Mouse (Mus musculus): ENCODE results near the gene Apoa1. TPM values are rescaled to one million over a fixed set of nuclear protein-coding genes. Genes with fewer than 3 reads are reported as not detected.

Gene Apoa1
- polyA plus RNA-seq, 1 experiment from 2014 or later, result 27,203 TPM

DNA sequence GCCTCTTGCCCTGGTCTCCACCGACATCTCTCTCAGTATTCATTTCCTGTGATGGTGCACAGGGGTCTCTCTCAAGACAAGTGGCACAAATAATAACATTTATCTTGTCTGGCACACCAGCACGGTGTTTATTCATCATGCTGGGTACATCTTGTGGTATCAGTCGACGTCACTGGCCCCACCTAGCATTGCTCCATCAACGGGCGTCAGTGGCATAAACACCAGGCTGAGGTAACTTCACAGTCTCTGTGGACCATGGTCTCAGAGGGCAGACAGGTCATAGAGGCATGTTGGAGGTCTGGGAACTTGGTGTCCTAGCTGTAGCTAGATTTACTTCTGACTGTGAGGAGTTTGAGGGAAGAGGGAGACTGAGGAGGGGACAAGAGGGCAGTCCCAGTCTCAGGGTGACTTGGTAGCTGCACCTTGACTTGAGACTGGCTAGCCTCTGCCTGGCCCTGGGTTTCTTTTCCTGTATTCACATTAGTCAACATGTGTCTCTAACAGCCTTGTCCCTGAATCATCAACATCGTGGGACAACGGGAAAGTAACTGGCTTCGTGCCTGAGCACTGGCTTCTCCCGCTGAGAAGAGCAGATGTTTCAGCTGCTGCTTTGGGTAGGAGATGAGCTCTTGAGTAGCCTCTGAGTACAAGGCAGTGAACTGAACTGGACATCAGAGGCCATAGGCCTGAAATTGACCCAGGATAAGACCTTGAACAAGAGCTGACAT is 28.4 kb downstream of the Apoa1 start:
- ATAC-seq (peak; percentile 91), DNase-seq (peak; percentile 82)
- no peak overlapping the region for H3K4me3 ChIP-seq (ENCODE audit: low read depth, low read length)
- H3K27ac ChIP-seq (ENCODE audit: low read depth), result peak overlapping the region; percentile 92
- H3K9ac ChIP-seq (replicated peaks), result no peak overlapping the region
- no peak overlapping the region for H3K4me2 ChIP-seq (ENCODE audit: low read depth, low read length)
- no peaks in the 10 kb centered on the region for H3K9me3 ChIP-seq (ENCODE audit: low read length)
- TF ChIP-seq EP300 (IDR thresholded peaks at IDR 0.05; ENCODE audit: low read depth), result peak; percentile 91
- no peak for TF ChIP-seq CTCF (IDR thresholded peaks at IDR 0.05; ENCODE audit: low read depth)
- peaks cover 23% of the 10 kb centered on the region for H3K4me1 ChIP-seq (ENCODE audit: insufficient read depth)
- WGBS (ENCODE audit: insufficient replicate concordance), result 56% methylated on average over 10 of the region's 10 CpGs
- no peaks in the 10 kb centered on the region for H3K36me3 ChIP-seq (replicated peaks; ENCODE audit: insufficient read depth, low read length)
- H3K27me3 ChIP-seq (ENCODE audit: insufficient read depth, low read length), result no peaks in the 10 kb centered on the region

DNA sequence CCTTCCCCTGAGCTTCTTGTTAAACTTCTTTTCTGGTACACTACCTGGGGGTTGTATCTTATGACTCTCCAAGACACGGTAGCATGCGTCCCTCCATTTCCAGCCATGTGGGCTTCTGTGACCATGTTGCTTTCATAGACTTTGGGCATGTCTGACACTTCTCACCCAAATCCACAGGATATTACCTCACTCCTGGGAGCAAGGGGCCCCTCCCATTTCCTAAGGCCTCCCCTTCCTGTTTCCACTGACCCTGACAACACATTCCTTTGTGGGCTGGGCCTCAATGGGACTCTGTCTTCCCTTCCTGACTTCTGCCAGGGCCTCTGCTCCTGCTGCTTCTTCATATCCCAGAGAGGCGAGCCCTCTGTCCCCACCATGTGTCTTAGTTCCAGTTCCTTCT is 29.2 kb downstream of the Apoa1 start:
- DNase-seq (peak; percentile 54), ATAC-seq (peak; percentile 9; the same call in 1 of the 2 replicates)
- H3K27ac ChIP-seq (ENCODE audit: low read depth), result peak overlapping the region; percentile 92
- no peak overlapping the region for H3K4me3 ChIP-seq (ENCODE audit: low read depth, low read length)
- no peaks in the 10 kb centered on the region for H3K9me3 ChIP-seq (ENCODE audit: low read length)
- 56% methylated on average over 3 of the region's 3 CpGs for WGBS (ENCODE audit: insufficient replicate concordance)
- no peak overlapping the region for H3K9ac ChIP-seq (replicated peaks)
- H3K27me3 ChIP-seq (ENCODE audit: insufficient read depth, low read length), result no peaks in the 10 kb centered on the region
- H3K4me2 ChIP-seq (ENCODE audit: low read depth, low read length), result no peak overlapping the region
- peaks cover 23% of the 10 kb centered on the region for H3K4me1 ChIP-seq (ENCODE audit: insufficient read depth)
- no peaks in the 10 kb centered on the region for H3K36me3 ChIP-seq (replicated peaks; ENCODE audit: insufficient read depth, low read length)
- TF ChIP-seq CTCF (IDR thresholded peaks at IDR 0.05; ENCODE audit: low read depth) (no peak), EP300 (IDR thresholded peaks at IDR 0.05; ENCODE audit: low read depth) (peak; percentile 59; the same call in 1 of the 2 replicates)

DNA sequence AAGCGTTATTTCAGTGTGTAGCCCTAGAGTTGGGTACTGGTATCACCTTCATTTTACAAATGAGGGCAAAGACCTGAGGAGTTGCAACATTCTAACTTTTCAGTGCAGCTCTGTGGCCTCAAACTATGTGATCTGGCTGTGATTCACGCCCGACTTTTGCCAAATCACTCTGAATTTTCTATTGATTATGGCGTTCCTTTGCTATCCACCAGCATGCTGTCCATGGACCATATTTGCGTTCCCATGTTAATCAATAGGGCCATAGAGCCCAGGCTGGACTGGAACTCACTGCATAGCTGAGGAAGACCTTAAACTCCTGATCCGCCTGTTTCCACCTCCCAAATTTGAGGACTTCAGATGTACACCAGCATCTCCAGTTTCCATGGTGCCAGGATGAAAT is 30.7 kb downstream of the Apoa1 start:
- H3K9ac ChIP-seq (replicated peaks), result no peak overlapping the region
- WGBS (ENCODE audit: insufficient replicate concordance), result 75% methylated on average over 6 of the region's 6 CpGs
- TF ChIP-seq EP300 (IDR thresholded peaks at IDR 0.05; ENCODE audit: low read depth) (no peak), CTCF (IDR thresholded peaks at IDR 0.05; ENCODE audit: low read depth) (no peak)
- DNase-seq, result no peak
- H3K9me3 ChIP-seq (ENCODE audit: low read length), result no peaks in the 10 kb centered on the region
- H3K4me3 ChIP-seq (ENCODE audit: low read depth, low read length), result no peak overlapping the region
- no peak overlapping the region for H3K4me2 ChIP-seq (ENCODE audit: low read depth, low read length)
- no peaks in the 10 kb centered on the region for H3K36me3 ChIP-seq (replicated peaks; ENCODE audit: insufficient read depth, low read length)
- peaks cover 23% of the 10 kb centered on the region for H3K4me1 ChIP-seq (ENCODE audit: insufficient read depth)
- ATAC-seq, result no peak
- H3K27me3 ChIP-seq (ENCODE audit: insufficient read depth, low read length), result no peaks in the 10 kb centered on the region
- H3K27ac ChIP-seq (ENCODE audit: low read depth), result 0 out of 2 replicates have a peak overlapping the region, but pooled peaks have one; percentile 34

DNA sequence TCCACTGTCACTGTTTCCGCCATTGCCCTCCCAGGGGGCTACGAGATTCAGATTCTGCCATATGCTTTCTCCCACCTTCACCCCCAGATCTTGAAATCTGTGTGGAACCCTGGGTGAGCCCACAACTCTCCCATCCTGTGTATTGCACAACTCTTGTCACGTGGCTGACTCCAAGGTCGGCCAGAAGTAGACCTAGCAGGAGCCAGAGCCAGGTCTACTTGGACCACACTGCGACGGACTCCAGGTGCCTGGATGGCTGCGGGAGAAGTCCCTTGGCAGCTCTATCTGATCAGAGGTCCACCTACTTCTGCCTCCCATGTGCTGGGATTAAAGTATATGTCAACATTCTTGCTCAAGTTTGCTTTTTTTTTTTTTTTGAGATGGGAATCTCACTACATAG is 32.8 kb downstream of the Apoa1 start:
- WGBS (ENCODE audit: insufficient replicate concordance), result 70% methylated on average over 7 of the region's 7 CpGs
- TF ChIP-seq EP300 (IDR thresholded peaks at IDR 0.05; ENCODE audit: low read depth), result no peak
- Histone ChIP-seq H3K4me1 (ENCODE audit: insufficient read depth) (peaks cover 23% of the 10 kb centered on the region), H3K9me3 (ENCODE audit: low read length) (no peaks in the 10 kb centered on the region), H3K9ac (replicated peaks) (no peak overlapping the region), H3K4me2 (ENCODE audit: low read depth, low read length) (no peak overlapping the region), H3K27me3 (ENCODE audit: insufficient read depth, low read length) (no peaks in the 10 kb centered on the region), H3K36me3 (replicated peaks; ENCODE audit: insufficient read depth, low read length) (no peaks in the 10 kb centered on the region), H3K4me3 (ENCODE audit: low read depth, low read length) (no peak overlapping the region), H3K27ac (ENCODE audit: low read depth) (no peak overlapping the region; the same call in 1 of the 2 replicates)
- ATAC-seq, result no peak
- no peak for DNase-seq

DNA sequence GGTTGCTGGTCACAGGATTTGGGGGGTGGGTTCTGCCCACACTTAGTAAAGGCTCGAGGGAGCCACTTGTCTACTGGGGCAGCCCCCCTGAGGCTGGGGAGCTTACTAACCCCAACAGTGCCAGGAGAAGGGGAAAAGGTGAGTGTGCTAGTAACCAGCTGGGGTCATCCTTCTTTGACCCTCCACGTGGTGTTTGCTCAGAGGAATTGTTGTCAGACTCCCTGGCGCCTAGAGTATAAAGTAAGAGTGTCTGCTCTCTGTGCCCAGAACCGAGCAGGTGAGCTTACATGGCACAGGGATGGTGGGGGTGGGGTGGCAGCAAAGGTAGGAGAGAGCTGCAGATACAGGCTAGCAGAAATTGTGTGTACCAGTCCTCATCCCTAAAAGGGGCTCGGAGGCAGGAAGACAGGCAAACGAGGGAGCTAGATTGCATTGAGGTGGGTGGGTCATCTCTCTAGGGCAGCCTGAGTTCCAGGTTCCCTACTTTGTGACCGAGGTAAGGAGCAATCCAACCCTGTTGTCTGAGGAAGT is 40.0 kb downstream of the Apoa1 start, which contains the start of gene Apoa5:
Gene Apoa5, plus strand, starts transcription at position 291 of the 531 bp plus-strand sequence.
- DNase-seq, result peak; percentile 66

DNA sequence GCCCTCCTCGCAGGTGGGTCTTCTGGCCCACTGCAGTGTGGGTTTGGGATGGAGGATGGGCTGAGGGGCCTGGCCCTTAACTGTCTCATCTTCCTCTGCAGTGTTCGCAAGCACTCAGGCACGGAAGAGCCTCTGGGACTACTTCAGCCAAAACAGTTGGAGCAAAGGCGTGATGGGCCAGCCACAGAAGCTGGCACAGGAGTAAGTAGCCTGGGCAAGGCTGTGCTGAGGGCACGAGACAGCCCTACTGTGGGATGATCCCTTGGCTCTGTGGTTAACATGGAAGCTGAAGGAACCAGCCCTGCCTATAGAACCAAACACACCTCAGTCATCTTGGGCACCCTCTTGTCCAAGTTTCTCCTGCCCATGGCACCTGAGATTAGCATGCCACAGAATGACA is 40.7 kb downstream of the Apoa1 start:
- Histone ChIP-seq H3K4me3 (ENCODE audit: low read depth, low read length) (peak overlapping the region; percentile 38), H3K36me3 (replicated peaks; ENCODE audit: insufficient read depth, low read length) (no peaks in the 10 kb centered on the region; the same call in 1 of the 2 replicates), H3K4me2 (ENCODE audit: low read depth, low read length) (peak overlapping the region; percentile 65), H3K9me3 (ENCODE audit: low read length) (no peaks in the 10 kb centered on the region), H3K4me1 (ENCODE audit: insufficient read depth) (peaks cover 9% of the 10 kb centered on the region; the same call in 1 of the 2 replicates), H3K27me3 (ENCODE audit: insufficient read depth, low read length) (no peaks in the 10 kb centered on the region), H3K9ac (replicated peaks) (peak overlapping the region; percentile 63), H3K27ac (ENCODE audit: low read depth) (peak overlapping the region; percentile 79)
- DNase-seq (no peak), ATAC-seq (no peak)
- TF ChIP-seq CTCF (IDR thresholded peaks at IDR 0.05; ENCODE audit: low read depth) (no peak), EP300 (IDR thresholded peaks at IDR 0.05; ENCODE audit: low read depth) (no peak)
- 87% methylated on average over 5 of the region's 5 CpGs for WGBS (ENCODE audit: insufficient replicate concordance)

More for the DNA sequence above, 40.0 kb downstream of the Apoa1 start, which contains the start of gene Apoa5:
- ATAC-seq, result peak; percentile 52
- peak within 1 kb of the TSS; percentile 88 for H3K27ac ChIP-seq (ENCODE audit: low read depth)
- no peaks in the 10 kb centered on the region for H3K27me3 ChIP-seq (ENCODE audit: insufficient read depth, low read length)
- H3K4me2 ChIP-seq (ENCODE audit: low read depth, low read length), result peak within 1 kb of the TSS; percentile 65
- peak within 1 kb of the TSS; percentile 38 for H3K4me3 ChIP-seq (ENCODE audit: low read depth, low read length)
- peaks cover 9% of the 10 kb centered on the region; the same call in 1 of the 2 replicates for H3K4me1 ChIP-seq (ENCODE audit: insufficient read depth)
- no peaks in the 10 kb centered on the region for H3K9me3 ChIP-seq (ENCODE audit: low read length)
- H3K36me3 ChIP-seq (replicated peaks; ENCODE audit: insufficient read depth, low read length), result no peaks in the 10 kb centered on the region; the same call in 1 of the 2 replicates
- TF ChIP-seq EP300 (IDR thresholded peaks at IDR 0.05; ENCODE audit: low read depth) (peak; percentile 75; the same call in 1 of the 2 replicates), CTCF (IDR thresholded peaks at IDR 0.05; ENCODE audit: low read depth) (no peak)
- WGBS (ENCODE audit: insufficient replicate concordance), result 39% methylated on average over 7 of the region's 7 CpGs
- H3K9ac ChIP-seq (replicated peaks), result peak within 1 kb of the TSS; percentile 63

Data from liver, postnatal 0 days (tissue).